Mouse (Mus musculus) heart, embryonic 14.5 days (tissue): Measurements from ENCODE around the gene Hnrnpk. TPM values are rescaled to one million over a fixed set of nuclear protein-coding genes. Genes with fewer than 3 reads are reported as not detected.
"Not testable (repeated sequence)": the region's sequence is repeated elsewhere in the genome, so short reads cannot be mapped to it uniquely, and the experiment has no call there.

ENCODE experiments used
- ATAC-seq: fragments of 200-750 bp; cut with Nextera tagmentation; 2 replicates; pipeline ENCODE4 v1.8.0; 2017; ENCODE audit warnings: low read depth, moderate TSS enrichment; ENCODE audit not compliant: insufficient number of reproducible peaks, insufficient read depth, low FRiP score
- H3K27ac ChIP-seq, 2 experiments: fragments of 200-500 bp in 1 of 2; fragments of 300-500 bp in 1 of 2; sonication (generic) in 1 of 2; replicated peaks in 1 of 2; 2 replicates each; pipeline ENCODE4 v1.5.1; 2012 to 2014; ENCODE audit warnings: low read depth in 2 of 2, low read length in 2 of 2, control low read depth in 1 of 2, mild to moderate bottlenecking in 1 of 2, mixed read lengths in 1 of 2; ENCODE audit not compliant: control insufficient read depth in 1 of 2, insufficient read depth in 1 of 2
- H3K27me3 ChIP-seq: fragments of 300-500 bp; sonication (generic); 2 replicates; pipeline ENCODE4 v1.6.1; 2014; ENCODE audit warnings: mild to moderate bottlenecking, low read length, control low read depth; ENCODE audit not compliant: control insufficient read depth, insufficient read depth
- H3K36me3 ChIP-seq: fragments of 300-500 bp; sonication (generic); 2 replicates; pipeline ENCODE4 v1.6.1; 2014; ENCODE audit warnings: mild to moderate bottlenecking, control low read depth, low read length, mixed read lengths; ENCODE audit not compliant: control insufficient read depth, insufficient read depth
- H3K4me1 ChIP-seq, 2 experiments: fragments of 200-500 bp in 1 of 2; fragments of 300-500 bp in 1 of 2; sonication (generic) in 1 of 2; 2 replicates each; pipeline ENCODE4 v1.6.1; 2012 to 2014; ENCODE audit warnings: low read length in 2 of 2, control low read depth in 1 of 2, mixed read lengths in 1 of 2; ENCODE audit not compliant: control insufficient read depth in 2 of 2, insufficient read depth in 2 of 2
- H3K4me2 ChIP-seq: fragments of 300-500 bp; sonication (generic); 2 replicates; pipeline ENCODE4 v1.6.1; 2014; ENCODE audit warnings: mild to moderate bottlenecking, low read length
- H3K4me3 ChIP-seq, 2 experiments: fragments of 200-500 bp in 1 of 2; fragments of 300-500 bp in 1 of 2; sonication (generic) in 1 of 2; 2 replicates each; pipeline ENCODE4 v1.5.1; 2012 to 2014; ENCODE audit warnings: low read length in 2 of 2, mild to moderate bottlenecking in 2 of 2, control low read depth in 1 of 2, low read depth in 1 of 2, moderate library complexity in 1 of 2; ENCODE audit not compliant: control insufficient read depth in 1 of 2, insufficient read depth in 1 of 2
- H3K9ac ChIP-seq: fragments of 300-500 bp; sonication (generic); 2 replicates; pipeline ENCODE4 v1.6.1; 2014; ENCODE audit warnings: mild to moderate bottlenecking, low read length
- H3K9me3 ChIP-seq: fragments of 300-500 bp; sonication (generic); 2 replicates; pipeline ENCODE4 v1.6.1; 2016; ENCODE audit warnings: low read length, control low read depth; ENCODE audit not compliant: control insufficient read depth
- WGBS: fragments of 180-500 bp; shearing (Covaris S2); extraction: QIAGEN DNeasy Blood & Tissue Kit; methylation state at CpG from one replicate; pipeline ENCODE4 v1.1.7; 2014; 5-methylcytosine and 5-hydroxymethylcytosine counted together
- polyA plus RNA-seq: library from polyadenylated mRNA; unstranded; fragments of >200 nt; fragmentation: Nextera tagmentation; extraction: Ambion mirVana; gene quantifications from 2 replicates; pipeline ENCODE4 v1.2.1, GENCODE M21; 2014

Hnrnpk gene
- polyA plus RNA-seq, 1 experiment from 2014 or later = 965 TPM

- peaks cover 25% of the 10 kb centered on the region for H3K36me3 ChIP-seq
- H3K27me3 ChIP-seq = no peaks in the 10 kb centered on the region
- peaks cover 0 to 9% of the 10 kb centered on the region in 2 experiments; a peak in 2 of 4 replicates for H3K4me1 ChIP-seq
- peak overlapping the region; percentile 59 for H3K4me2 ChIP-seq
- H3K27ac ChIP-seq = peak overlapping the region; percentile 98 to 99
- H3K9me3 ChIP-seq = no peaks in the 10 kb centered on the region
- peak overlapping the region; percentile 88 to 99 for H3K4me3 ChIP-seq
- 0% methylated on average over 38 of the region's 48 CpGs for WGBS
- peak; percentile 66 for ATAC-seq
- H3K9ac ChIP-seq = peak overlapping the region; percentile 100
Measured at GRCm38 (mm10) chr13:58402744-58403110, 416 bp downstream of the Hnrnpk start.

DNA sequence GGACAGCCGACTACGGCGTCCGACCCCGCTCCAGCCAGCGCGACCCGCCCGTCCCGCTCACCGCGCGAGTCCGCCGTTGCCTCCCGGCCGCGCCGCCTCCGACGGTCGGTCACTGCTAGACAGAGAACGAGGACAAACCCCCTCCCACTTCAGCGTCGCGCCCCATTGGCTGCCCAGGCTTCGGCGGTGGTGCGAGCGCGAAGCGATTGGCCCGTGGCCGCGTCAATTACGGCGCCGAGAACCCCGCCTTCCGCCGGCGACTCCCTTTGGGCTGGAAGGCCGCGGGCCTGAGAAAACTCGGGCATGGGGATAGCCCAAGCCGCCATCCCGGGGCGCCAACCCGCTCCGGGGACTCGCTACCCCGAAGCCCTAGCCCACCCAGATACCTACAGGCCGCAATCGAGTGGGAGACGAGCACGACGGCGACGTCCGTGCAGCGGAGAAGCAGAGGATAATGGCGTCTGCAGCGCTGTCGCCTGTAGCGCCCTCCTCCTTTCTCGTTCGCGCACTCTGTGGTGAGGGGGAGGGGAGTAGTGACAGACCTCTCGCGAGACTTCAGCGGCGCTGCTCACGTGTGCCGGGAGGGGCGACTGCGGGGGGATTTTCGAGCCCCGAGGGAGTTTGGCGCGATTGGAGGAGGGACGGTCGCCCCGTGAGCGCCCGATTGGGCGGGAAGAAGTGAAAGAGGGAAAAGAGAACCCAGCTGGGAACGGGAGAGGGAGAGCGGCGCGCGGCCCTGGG, 970 bp downstream of the Hnrnpk start, which contains the start of gene Rmi1:
Gene Rmi1 (plus strand): TSS at position 246 of the 741 bp plus-strand sequence.
- Histone ChIP-seq H3K4me2 (peak within 1 kb of the TSS; percentile 86), H3K9me3 (no peaks in the 10 kb centered on the region), H3K36me3 (peaks cover 26% of the 10 kb centered on the region), H3K9ac (peak within 1 kb of the TSS; percentile 100), H3K27me3 (no peaks in the 10 kb centered on the region), H3K4me3 (peak within 1 kb of the TSS; percentile 88 to 99), H3K27ac (peak within 1 kb of the TSS; percentile 98 to 99), H3K4me1 (peaks cover 0 to 9% of the 10 kb centered on the region in 2 experiments; a peak in 2 of 4 replicates)
- WGBS = under 1% methylated on average over 86 of the region's 91 CpGs
- ATAC-seq = peak; percentile 92

DNA sequence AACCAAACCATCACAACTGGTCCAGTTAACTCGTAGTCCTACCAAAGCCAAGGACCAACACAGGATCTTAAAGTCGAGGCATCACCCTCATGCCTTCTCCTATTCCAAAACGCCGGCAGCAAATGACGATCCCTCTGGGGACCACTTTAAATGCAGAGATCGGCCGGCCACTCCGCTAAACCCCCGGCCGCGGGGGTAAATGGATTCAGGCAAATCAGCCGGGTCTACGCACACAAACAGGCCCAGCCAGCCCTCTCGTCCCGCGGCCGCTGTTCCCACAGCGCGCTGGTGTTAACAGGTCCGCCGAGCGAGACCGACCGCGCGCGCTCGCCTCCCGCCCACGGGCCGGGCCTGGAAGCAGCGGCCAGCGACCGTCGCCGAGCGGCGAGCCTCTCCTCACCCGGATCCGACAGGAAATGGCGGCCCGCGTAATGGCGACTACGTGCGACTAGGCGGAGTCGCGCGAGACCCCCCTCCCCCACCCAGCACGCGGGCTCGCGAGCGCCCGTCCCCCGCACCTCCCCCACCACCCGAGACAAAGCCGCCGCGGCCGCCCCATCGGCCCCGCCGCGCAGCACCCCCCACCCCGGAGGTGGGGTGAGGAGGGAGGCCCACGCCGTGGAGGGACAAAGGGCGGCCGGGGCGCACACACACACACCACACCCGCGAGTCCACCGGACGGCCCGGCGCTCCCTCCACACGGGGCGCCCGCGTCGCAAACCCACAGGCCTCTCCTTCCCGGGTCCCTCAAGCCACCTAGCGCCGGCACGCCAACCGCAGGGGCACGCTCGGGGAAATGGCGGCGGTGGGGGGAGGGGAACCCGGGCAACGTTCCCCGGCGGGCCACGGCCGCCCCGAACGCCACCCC, 1.8 kb downstream of the Hnrnpk start:
- H3K4me2 ChIP-seq = peak overlapping the region; percentile 86
- H3K27me3 ChIP-seq = no peaks in the 10 kb centered on the region
- H3K9me3 ChIP-seq = no peaks in the 10 kb centered on the region
- peak overlapping the region; percentile 98 for H3K27ac ChIP-seq
- under 1% methylated on average over 50 of the region's 100 CpGs for WGBS
- peak overlapping the region; percentile 88 to 99 for H3K4me3 ChIP-seq
- ATAC-seq = peak; percentile 41
- peak overlapping the region; percentile 100 for H3K9ac ChIP-seq
- H3K36me3 ChIP-seq = peaks cover 34% of the 10 kb centered on the region
- peaks cover 0 to 9% of the 10 kb centered on the region in 2 experiments; a peak in 2 of 4 replicates for H3K4me1 ChIP-seq

DNA sequence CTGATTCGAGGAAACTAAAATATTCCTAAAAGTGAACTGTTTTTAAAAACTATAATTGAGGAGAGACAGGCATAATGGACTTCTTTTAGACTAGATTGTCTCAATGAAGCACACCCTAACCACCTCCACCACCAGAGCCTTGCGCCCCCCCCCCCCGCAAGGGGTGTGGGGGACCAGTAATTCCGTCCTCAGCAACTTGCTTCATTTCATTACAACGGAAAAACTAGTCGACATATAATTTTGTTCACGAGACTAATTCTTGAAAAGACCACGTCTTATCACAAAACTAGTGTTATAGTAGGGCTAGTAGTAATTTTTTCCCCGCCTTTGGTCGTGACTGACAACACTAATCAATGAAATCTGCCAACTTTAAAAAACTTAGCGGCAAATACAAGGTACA, 2.6 kb downstream of the Hnrnpk start:
- WGBS = under 1% methylated on average over 11 of the region's 11 CpGs
- H3K4me3 ChIP-seq = peak overlapping the region; percentile 88 to 99
- H3K36me3 ChIP-seq = peaks cover 42% of the 10 kb centered on the region
- peak overlapping the region; percentile 100 for H3K9ac ChIP-seq
- peak overlapping the region; percentile 86 for H3K4me2 ChIP-seq
- no peaks in the 10 kb centered on the region for H3K9me3 ChIP-seq
- no peak for ATAC-seq
- H3K27ac ChIP-seq = 0 out of 4 replicates have a peak overlapping the region, but pooled peaks of 1 of the 2 experiments have one; percentile 77
- H3K4me1 ChIP-seq = peaks cover 0 to 9% of the 10 kb centered on the region in 2 experiments; a peak in 2 of 4 replicates
- no peaks in the 10 kb centered on the region for H3K27me3 ChIP-seq

DNA sequence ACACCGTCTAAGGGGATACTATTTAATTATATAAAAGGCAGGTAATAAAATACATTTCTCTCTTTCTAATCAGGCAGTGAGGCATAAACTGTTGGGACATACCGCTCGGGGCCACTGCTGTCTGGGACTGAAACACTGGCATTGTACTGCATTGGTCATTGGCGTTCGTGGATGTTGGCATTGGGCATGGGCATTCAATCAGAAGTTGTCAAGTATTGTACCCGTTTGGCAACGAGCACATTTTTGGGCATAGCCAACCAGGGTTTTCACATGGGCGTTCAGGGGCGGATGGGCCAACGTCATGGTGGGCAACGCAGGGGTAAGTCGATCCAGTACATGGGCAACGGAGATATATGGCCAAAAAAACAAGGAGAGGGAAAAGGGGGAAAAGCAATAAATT, 5.5 kb downstream of the Hnrnpk start:
- no peak overlapping the region for H3K27ac ChIP-seq
- no peaks in the 10 kb centered on the region for H3K27me3 ChIP-seq
- H3K36me3 ChIP-seq = peaks cover 71% of the 10 kb centered on the region
- ATAC-seq = no peak
- no peaks in the 10 kb centered on the region for H3K9me3 ChIP-seq
- no peak overlapping the region for H3K4me3 ChIP-seq
- H3K9ac ChIP-seq = no peak overlapping the region
- H3K4me1 ChIP-seq = peaks cover 0 to 6% of the 10 kb centered on the region in 2 experiments; a peak in 2 of 4 replicates
- H3K4me2 ChIP-seq = no peak overlapping the region
- WGBS = 91% methylated on average over 13 of the region's 13 CpGs

- not testable (repeated sequence) for H3K27ac ChIP-seq, H3K4me3 ChIP-seq, H3K9ac ChIP-seq, H3K4me2 ChIP-seq, H3K4me1 ChIP-seq, ATAC-seq, H3K27me3 ChIP-seq, H3K9me3 ChIP-seq
- H3K36me3 ChIP-seq = peaks cover 95% of the 10 kb centered on the region
- WGBS = 77% methylated on average over 11 of the region's 11 CpGs
Measured at GRCm38 (mm10) chr13:58394392-58394791, 8.8 kb downstream of the Hnrnpk start.

GRCm38 (mm10) chr13:58389324-58389951, 13.7 kb downstream of the Hnrnpk start:
- ATAC-seq = no peak
- Histone ChIP-seq H3K9ac (no peak overlapping the region), H3K4me2 (no peak overlapping the region), H3K27me3 (no peaks in the 10 kb centered on the region), H3K4me3 (no peak overlapping the region), H3K27ac (no peak overlapping the region), H3K36me3 (peaks cover 49% of the 10 kb centered on the region), H3K4me1 (no peaks in the 10 kb centered on the region; a peak in 1 of 4 replicates), H3K9me3 (no peaks in the 10 kb centered on the region)
- 78% methylated on average over 2 of the region's 2 CpGs for WGBS
